Mouse (Mus musculus) lung, adult 2 months (tissue): ENCODE data around the gene Ruvbl1.

Source experiments
- CTCF ChIP-seq: fragments of 200-500 bp; IDR thresholded peaks from 2 replicates; pipeline ENCODE4 v1.5.1; 2011; ENCODE audit warnings: mild to moderate bottlenecking, low read length, control low read depth; ENCODE audit not compliant: insufficient read depth
- POLR2A ChIP-seq: fragments of 200-500 bp; IDR thresholded peaks from 2 replicates; pipeline ENCODE4 v1.6.1; 2011; ENCODE audit warnings: low read depth, mild to moderate bottlenecking, control low read depth, low read length, borderline replicate concordance; ENCODE audit errors: extremely low read depth

GRCm38 (mm10) chr6:88522606-88523005 lies 57.4 kb downstream of the Ruvbl1 start:
- TF ChIP-seq CTCF (no peak), POLR2A (no peak)
